Mouse (Mus musculus) ovary, postnatal 36 days (tissue): ENCODE data around the gene Tmem150a.

Experiments used
- DNase-seq: peaks from one replicate; pipeline ENCODE4 v3.0.0; 2022; ENCODE audit warnings: low spot score, mixed read lengths

Tmem150a gene

DNA sequence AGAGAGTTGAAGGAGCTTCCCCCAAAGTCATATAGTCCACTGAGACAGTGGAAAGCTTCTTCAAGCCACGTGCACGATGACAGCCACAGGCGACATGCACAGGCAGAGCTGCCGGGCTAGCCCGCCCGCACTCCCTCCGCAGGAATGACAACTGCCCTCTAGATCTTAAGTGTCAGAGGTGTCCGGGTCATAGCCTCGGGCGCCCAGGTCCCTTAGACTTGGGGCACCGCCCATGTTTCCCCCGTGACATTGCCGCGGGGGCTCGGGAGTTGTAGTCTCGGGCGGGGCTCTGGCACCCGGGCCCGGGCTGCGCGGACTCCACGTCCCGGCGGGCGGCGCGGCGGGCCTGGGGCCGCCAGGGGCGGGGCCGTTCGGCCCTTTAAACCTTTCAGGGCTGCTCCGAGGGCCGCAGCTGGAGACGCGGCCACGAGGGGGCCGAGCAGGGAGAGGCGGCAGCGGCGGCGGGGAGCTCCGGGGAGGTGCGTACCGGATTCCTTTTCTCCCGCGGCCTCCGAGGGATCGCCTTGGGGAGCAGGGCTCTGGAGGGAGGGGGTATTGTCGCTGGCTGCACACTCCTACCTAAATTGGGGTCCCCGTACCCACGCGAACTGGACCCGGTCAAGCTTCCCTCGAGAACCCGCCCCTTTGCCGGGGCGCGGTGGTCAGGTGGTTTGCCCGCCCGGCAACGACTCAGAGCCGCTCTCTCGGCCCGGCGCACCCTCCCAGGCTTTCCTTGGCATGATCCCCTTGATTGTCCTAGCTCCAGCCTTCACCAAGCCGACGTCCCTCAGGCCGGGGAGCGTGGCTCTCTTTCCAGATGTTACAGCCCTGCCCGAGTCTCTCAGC lies at the start of gene Tmem150a:
Gene Tmem150a, plus strand, starts transcription at position 382 of the 846 bp plus-strand sequence.
- DNase-seq = peak; percentile 85

GRCm38 (mm10) chr6:72312198-72312597 lies 43.0 kb upstream of the Tmem150a start:
- DNase-seq = no peak

GRCm38 (mm10) chr6:72313124-72313867 lies 42.0 kb upstream of the Tmem150a start:
- no peak for DNase-seq

DNA sequence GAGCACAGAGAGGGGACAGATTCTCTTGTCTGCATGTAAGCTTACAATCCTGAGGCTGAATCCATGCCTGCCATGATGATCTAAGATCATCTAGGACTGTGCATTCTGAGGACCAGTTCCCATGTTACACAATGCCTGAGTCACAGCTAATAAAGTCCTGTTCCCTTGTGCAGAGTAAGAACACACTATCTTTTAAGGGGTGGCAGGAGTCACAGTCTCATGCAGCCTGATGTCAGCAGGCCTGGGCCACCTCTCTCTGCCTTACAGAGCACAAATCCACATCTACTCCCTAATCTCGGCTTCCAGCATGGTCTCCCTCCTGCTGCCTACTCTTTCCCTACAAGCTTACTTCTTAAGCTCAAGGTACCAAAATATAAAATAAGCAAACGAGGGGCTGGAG lies 39.9 kb upstream of the Tmem150a start:
- DNase-seq = no peak

DNA sequence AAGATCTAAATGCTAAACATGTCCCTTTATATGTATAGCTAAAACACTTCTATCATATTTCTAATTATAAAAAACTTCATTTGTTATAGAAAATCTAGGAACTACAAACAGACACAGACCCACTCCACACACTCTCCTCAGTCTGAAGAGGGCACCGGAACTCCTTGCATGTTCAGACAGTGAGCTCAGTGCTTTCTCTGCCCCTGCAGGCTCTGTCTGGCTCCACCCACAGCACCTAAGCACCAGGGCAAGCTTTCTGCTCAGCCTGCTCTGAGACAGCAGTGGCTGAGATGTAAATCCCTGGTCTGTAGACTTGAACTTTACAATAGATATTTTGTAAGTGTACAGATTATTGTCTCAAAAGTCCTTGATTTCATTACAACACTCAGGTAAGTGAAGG lies 39.2 kb upstream of the Tmem150a start:
- no peak for DNase-seq

DNA sequence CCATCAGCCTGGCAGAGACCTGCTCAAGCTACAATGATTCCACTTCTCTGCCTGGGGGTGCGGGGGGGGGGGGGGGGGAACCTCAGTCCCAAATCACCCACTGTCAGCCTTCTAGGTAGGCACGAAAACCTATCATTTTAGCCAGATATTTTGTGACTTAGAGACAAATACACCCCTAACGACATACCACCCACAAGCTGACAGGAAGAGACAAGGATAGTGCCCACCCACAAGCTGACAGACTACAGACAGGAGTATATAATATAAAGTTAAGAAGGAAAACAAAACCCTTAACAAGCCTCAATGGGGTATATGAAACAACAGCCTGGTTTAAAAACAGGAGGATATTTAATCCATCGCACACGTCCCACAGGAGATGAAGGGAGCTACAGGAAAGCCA lies 36.8 kb upstream of the Tmem150a start:
- DNase-seq = no peak

DNA sequence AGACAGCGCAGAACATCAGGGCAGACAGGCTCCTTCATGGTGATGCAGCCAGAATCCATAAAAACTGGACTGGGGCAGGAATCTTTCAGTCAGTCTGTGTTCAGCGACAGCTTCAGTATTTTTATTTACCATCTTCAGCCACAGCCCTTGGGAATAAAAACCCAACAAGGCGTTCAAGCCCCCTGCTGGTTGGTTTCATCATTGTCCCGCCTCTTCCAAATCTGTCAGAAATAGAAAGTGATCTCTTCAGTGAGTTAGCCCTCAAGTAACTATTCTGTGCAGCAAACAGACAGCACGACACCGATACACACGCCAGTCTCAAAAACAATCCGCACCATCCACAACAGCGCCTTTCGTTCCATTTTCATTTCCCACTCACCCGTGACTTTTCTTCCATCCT lies 36.2 kb upstream of the Tmem150a start:
- DNase-seq = peak; percentile 27

- no peak for DNase-seq
These were observed 32.3 kb upstream of the Tmem150a start for GRCm38 (mm10) chr6:72322936-72323335.

GRCm38 (mm10) chr6:72323786-72324508 lies 31.3 kb upstream of the Tmem150a start:
- no peak for DNase-seq

DNA sequence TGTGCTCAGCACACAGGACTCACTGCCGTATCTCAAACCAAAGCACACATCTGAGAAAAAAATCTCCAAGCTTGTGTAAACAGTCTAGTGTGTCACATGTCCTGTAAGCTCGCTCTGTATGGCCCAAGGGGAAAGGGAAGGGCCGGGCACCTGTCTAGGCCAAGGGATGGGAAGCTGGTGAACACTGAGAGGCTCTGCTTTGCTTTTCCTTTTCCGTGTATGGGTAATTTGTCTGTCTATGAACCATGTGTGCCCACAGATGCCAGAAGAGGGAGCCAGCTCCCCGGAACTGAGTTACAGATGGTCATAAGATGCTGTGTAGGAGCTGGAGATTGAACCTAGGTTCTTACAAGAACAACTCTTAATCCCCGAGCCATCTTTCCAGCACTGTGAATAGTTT lies 29.0 kb upstream of the Tmem150a start:
- DNase-seq = peak; percentile 43

DNA sequence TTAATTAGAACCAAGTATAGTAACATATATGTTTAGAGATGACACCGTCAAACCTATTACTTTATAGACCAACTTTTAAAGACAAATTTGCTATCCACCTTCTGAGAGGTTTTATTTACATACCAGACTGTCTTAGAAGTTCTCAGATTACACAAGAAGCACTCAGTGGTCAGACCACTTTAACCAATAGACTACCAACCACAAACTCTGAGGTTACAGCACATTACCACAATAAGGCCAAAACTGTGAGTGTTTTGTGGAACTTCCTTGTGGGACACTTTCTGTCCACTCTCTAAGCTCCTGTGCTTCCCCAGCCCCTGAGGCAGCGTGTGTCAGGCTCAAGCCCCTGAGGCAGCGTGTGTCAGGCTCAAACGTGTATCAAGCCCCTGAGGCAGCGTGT lies 26.2 kb upstream of the Tmem150a start:
- DNase-seq = no peak

GRCm38 (mm10) chr6:72330133-72330532 lies 25.1 kb upstream of the Tmem150a start:
- no peak for DNase-seq

DNA sequence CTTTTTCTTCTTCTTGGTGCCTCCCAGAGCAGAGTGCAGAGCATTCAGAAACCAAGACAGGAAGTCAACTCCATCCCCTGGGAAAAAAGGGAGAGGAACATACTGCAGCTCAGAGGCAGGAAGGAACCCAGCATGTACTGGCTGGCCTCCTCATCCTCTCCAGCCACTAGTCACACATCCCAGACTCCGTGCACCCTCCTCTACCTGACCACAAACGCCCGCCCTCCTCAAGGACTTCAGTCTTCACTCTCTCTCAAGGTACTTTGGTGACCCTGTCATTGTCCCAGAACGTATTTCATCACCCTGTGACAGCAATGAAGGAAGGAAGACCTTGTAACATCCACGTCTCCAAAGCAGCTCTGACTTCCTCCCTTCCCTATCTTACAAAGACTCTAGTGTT lies 22.1 kb upstream of the Tmem150a start:
- no peak for DNase-seq

DNA sequence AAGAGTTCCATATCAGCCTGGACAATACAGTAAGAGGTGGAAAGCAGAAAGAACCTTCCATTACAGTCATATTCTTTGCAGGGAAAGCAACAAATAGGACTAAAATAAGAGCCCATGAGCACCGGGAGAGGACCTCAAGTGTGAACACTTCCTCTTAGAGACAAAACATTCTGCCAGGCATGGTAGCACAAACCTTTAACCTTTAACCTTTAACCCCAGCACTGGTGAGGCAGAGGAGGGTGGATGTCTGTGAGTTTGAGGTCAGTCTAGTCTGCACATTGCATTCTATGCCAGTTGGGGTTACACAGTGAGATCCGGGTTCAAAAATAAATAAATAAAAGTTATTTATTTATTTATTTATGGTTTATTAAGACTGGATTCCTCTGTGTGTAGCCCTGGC lies 14.8 kb upstream of the Tmem150a start:
- DNase-seq = no peak

DNA sequence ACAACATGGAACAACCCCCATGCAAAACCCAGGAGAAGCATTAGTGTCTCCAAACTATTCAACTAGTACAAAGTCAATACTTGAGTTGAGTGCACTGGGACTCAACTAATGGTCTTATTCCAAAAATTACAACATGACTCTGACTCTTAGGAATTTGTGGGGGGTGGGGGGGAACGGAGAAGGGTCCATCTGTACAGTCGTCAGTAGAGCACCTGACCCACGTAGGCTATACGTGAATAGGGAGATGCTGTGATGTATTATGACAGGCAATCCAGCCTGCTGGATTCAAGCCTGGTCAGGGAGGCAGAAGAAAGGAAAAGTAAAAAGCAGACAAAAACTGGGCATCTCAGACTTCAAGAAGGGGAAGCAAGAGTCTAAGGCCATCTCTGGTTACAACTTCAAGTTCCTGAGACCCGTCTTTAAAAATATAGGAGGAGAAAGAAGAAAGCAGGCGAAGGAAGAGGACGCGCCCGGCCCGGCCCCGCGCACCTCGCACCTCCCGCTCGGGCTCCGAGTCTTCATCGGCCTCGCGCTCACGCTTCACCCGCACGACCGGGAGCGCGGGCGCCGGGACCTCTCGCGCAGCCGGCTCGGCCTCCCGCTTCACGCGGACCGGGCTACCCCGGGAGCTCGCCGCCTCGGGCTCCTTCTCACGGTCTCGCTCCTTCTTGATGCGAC lies 10.7 kb upstream of the Tmem150a start:
- no peak for DNase-seq

DNA sequence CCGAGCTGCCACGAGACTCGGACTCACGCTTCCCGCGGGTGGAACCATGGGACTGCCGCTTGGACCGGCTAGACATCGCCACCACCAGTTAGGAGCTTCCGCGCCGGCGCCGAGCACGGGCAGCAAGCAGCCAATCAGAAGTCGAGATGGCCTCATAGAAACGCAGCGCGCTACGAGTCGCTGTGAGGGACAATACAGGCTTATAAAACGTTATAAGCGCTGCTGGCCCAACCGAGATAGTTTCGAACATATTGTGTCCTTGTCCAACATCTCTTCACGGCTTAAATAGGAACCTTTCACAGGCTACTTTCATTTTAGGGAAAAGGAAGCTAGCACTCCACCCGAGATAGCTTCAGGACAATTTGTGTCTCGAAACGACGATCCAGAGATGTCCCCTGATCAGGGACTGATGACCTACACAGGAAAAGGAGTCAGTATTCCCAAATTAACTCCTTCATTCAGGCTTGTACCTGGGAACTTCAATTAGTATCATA lies 10.1 kb upstream of the Tmem150a start, which contains the start of gene Usp39:
Gene Usp39, minus strand, starts transcription at position 111 of the 494 bp plus-strand sequence.
- peak; percentile 88 for DNase-seq

- no peak for DNase-seq
These were observed 9.6 kb upstream of the Tmem150a start for GRCm38 (mm10) chr6:72345633-72346032.

GRCm38 (mm10) chr6:72346261-72346660 lies 9.0 kb upstream of the Tmem150a start:
- DNase-seq = no peak

- peak; percentile 75 for DNase-seq
These were observed 7.9 kb upstream of the Tmem150a start, which contains the start of gene 0610030E20Rik for GRCm38 (mm10) chr6:72347166-72347941. 0610030E20Rik (plus strand) TSS chr6:72347317.

DNA sequence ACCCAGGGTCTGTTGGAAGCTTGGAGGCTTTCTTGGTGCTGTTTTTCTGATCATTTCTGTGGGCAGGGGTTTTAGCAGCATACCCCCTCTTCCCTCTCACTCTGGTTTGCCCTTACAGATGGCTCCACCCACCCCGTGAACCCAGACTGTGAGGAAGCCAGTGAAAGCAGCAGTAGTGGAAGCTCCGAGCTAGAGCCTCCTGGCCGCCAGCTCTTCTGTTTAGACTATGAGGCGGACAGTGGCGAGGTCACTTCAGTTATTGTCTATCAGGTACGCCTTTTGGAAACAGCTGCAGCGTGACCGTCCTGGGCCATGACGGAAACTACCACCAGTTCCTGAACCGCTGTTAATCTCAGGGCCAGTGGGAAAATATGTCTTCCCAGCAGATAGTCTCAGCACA lies 6.8 kb upstream of the Tmem150a start:
- DNase-seq = peak; percentile 23

GRCm38 (mm10) chr6:72350214-72350613 lies 5.0 kb upstream of the Tmem150a start:
- no peak for DNase-seq
